ENCODE assay signal across 9 mouse cellular contexts in genomic region chr11:102607686-102608548, GRCm38 (mm10). TPM values are rescaled to one million over a fixed set of nuclear protein-coding genes. Genes with fewer than 3 reads are reported as not detected.
A peak's percentile ranks its signal among the peaks of the same experiment; 100 is the strongest.
DNase-seq lines count a peak whose midpoint lies in the region; ATAC-seq lines count a peak whose summit lies in the region.
"Had no signal": no experiment of that assay in that cellular context is flagged by ENCODE, and none has a peak within 500 bp of the region (broad histone marks: within the 10 kb centered on the region; RNA-seq: fewer than 3 reads in every experiment).

No protein-coding gene starts in this region.

- peak overlapping the region; percentile 99 for H3K27ac ChIP-seq in kidney, embryonic 15.5 days
- H3K27ac ChIP-seq in forebrain, embryonic 11.5 days (ENCODE audit: low read depth, low read length): peak overlapping the region; percentile 53
- H3K27ac ChIP-seq in intestine, embryonic 16.5 days (ENCODE audit: low read length): no peak overlapping the region
- H3K27ac ChIP-seq in neural tube, embryonic 12.5 days: no peak overlapping the region

- H3K4me1 ChIP-seq in kidney, embryonic 15.5 days: peaks cover 69% of the 10 kb centered on the region
- H3K4me1 ChIP-seq in forebrain, embryonic 11.5 days (replicated peaks; ENCODE audit: control insufficient read depth, insufficient read depth, low read length): peaks cover 28% of the 10 kb centered on the region
- H3K4me1 ChIP-seq in intestine, embryonic 16.5 days (ENCODE audit: control insufficient read depth, insufficient read depth, low read length): peaks cover 22% of the 10 kb centered on the region
- peaks cover 52% of the 10 kb centered on the region for H3K4me1 ChIP-seq in neural tube, embryonic 12.5 days

- no peak for ATAC-seq in kidney, embryonic 15.5 days (replicated peaks; ENCODE audit: low FRiP score)
- no peak for ATAC-seq in forebrain, embryonic 11.5 days (replicated peaks; ENCODE audit: low FRiP score)
- no peak for ATAC-seq in intestine, embryonic 16.5 days
- ATAC-seq in neural tube, embryonic 12.5 days (ENCODE audit: low FRiP score, low read depth): no peak
- ATAC-seq in megakaryocyte-erythroid progenitor cell, adult 5-6 weeks (replicated peaks; ENCODE audit: low FRiP score, low TSS enrichment, poor library complexity, severe bottlenecking): no peak

- peak overlapping the region; percentile 76 for H3K9ac ChIP-seq in kidney, embryonic 15.5 days
- H3K9ac ChIP-seq in forebrain, embryonic 11.5 days (ENCODE audit: low read length): peak overlapping the region; percentile 99
- 0 out of 2 replicates have a peak overlapping the region, but pooled peaks have one; percentile 77 for H3K9ac ChIP-seq in intestine, embryonic 16.5 days (ENCODE audit: low read depth, low read length)
- peak overlapping the region; percentile 97 for H3K9ac ChIP-seq in neural tube, embryonic 12.5 days

- 21% methylated on average over 10 of the region's 10 CpGs for WGBS in kidney, embryonic 15.5 days
- WGBS in forebrain, embryonic 11.5 days: 4% methylated on average over 10 of the region's 10 CpGs
- WGBS in intestine, embryonic 16.5 days: 29% methylated on average over 10 of the region's 10 CpGs
- 6% methylated on average over 10 of the region's 10 CpGs for WGBS in neural tube, embryonic 12.5 days

- H3K36me3 ChIP-seq in kidney, embryonic 15.5 days: no peaks in the 10 kb centered on the region
- no peaks in the 10 kb centered on the region for H3K36me3 ChIP-seq in forebrain, embryonic 11.5 days (ENCODE audit: control insufficient read depth, insufficient read depth, low read length)
- no peaks in the 10 kb centered on the region for H3K36me3 ChIP-seq in intestine, embryonic 16.5 days (ENCODE audit: control insufficient read depth, insufficient read depth, low read length)
- no peaks in the 10 kb centered on the region for H3K36me3 ChIP-seq in neural tube, embryonic 12.5 days

- H3K27me3 ChIP-seq in kidney, embryonic 15.5 days: peaks cover 20% of the 10 kb centered on the region
- no peaks in the 10 kb centered on the region for H3K27me3 ChIP-seq in forebrain, embryonic 11.5 days (ENCODE audit: control insufficient read depth, insufficient read depth, low read length)
- peaks cover 9% of the 10 kb centered on the region for H3K27me3 ChIP-seq in intestine, embryonic 16.5 days (replicated peaks; ENCODE audit: control insufficient read depth, insufficient read depth, low read length)
- H3K27me3 ChIP-seq in neural tube, embryonic 12.5 days (replicated peaks): peaks cover 4% of the 10 kb centered on the region; the same call in 1 of the 2 replicates

- H3K4me2 ChIP-seq in kidney, embryonic 15.5 days: peak overlapping the region; percentile 78
- H3K4me2 ChIP-seq in forebrain, embryonic 11.5 days (ENCODE audit: low read depth, low read length, severe bottlenecking): peak overlapping the region; percentile 70
- H3K4me2 ChIP-seq in intestine, embryonic 16.5 days (ENCODE audit: low read depth, low read length): peak overlapping the region; percentile 78
- peak overlapping the region; percentile 88 for H3K4me2 ChIP-seq in neural tube, embryonic 12.5 days (replicated peaks)

- H3K4me3 ChIP-seq in kidney, embryonic 15.5 days (replicated peaks): peak overlapping the region; percentile 77
- H3K4me3 ChIP-seq in forebrain, embryonic 11.5 days (ENCODE audit: low read depth, low read length): peak overlapping the region; percentile 78
- H3K4me3 ChIP-seq in intestine, embryonic 16.5 days (ENCODE audit: low read length): peak overlapping the region; percentile 72
- peak overlapping the region; percentile 90 for H3K4me3 ChIP-seq in neural tube, embryonic 12.5 days

- no peaks in the 10 kb centered on the region for H3K9me3 ChIP-seq in kidney, embryonic 15.5 days (replicated peaks)
- H3K9me3 ChIP-seq in forebrain, embryonic 11.5 days (ENCODE audit: control insufficient read depth, low read length): no peaks in the 10 kb centered on the region
- H3K9me3 ChIP-seq in intestine, embryonic 16.5 days (ENCODE audit: control insufficient read depth, low read length): no peaks in the 10 kb centered on the region
- H3K9me3 ChIP-seq in neural tube, embryonic 12.5 days: no peaks in the 10 kb centered on the region

- no peak for DNase-seq in kidney, postnatal 14 days
- no peak for DNase-seq in forebrain, embryonic 11.5 days (ENCODE audit: low spot score)
- no peak for DNase-seq in layer of hippocampus, postnatal 36 days
- DNase-seq in urinary bladder, adult 2 months (ENCODE audit: low spot score): no peak
- DNase-seq: kidney, adult 8-10 months had no signal

RNA-seq across cellular contexts. Expression of gene Fzd2, which starts 3.7 kb away (rescaled TPM):
- 28.5 and 34.0 TPM in 2 replicates for polyA plus RNA-seq in kidney, embryonic 15.5 days (2015; fragmentation: Nextera tagmentation; extraction: Ambion mirVana)
- polyA plus RNA-seq in forebrain, embryonic 11.5 days (2014; fragmentation: Nextera tagmentation; extraction: Ambion mirVana): 45.2 and 46.3 TPM in 2 replicates
- 9.4 and 9.8 TPM in 2 replicates for polyA plus RNA-seq in intestine, embryonic 16.5 days (2015; fragmentation: Nextera tagmentation; extraction: Ambion mirVana)
- polyA plus RNA-seq in neural tube, embryonic 12.5 days (2016; fragmentation: Nextera tagmentation; extraction: Ambion mirVana): 38.2 and 44.0 TPM in 2 replicates
- total RNA-seq in layer of hippocampus, postnatal 36 days (2021): 1 to 10 TPM; 6.3 to 8.9 TPM
- polyA plus RNA-seq in urinary bladder, adult 2 months (2012; rRNA removed): 53.7 and 54.9 TPM in 2 replicates
- not detected in 2 replicates for total RNA-seq in megakaryocyte-erythroid progenitor cell, adult 5-6 weeks (2014; fragmentation: Nextera tagmentation)
- total RNA-seq in megakaryocyte-erythroid progenitor cell, adult 5-6 weeks (2017): not detected in 2 replicates

RNA-seq across cellular contexts. Expression of gene Gm11627, which starts 28.7 kb away (rescaled TPM):
- polyA plus RNA-seq in kidney, embryonic 15.5 days (2015; fragmentation: Nextera tagmentation; extraction: Ambion mirVana): 8.5 and 8.7 TPM in 2 replicates
- polyA plus RNA-seq in forebrain, embryonic 11.5 days (2014; fragmentation: Nextera tagmentation; extraction: Ambion mirVana): 12.7 and 13.8 TPM in 2 replicates
- 14.9 and 15.8 TPM in 2 replicates for polyA plus RNA-seq in intestine, embryonic 16.5 days (2015; fragmentation: Nextera tagmentation; extraction: Ambion mirVana)
- 5.7 and 7.3 TPM in 2 replicates for polyA plus RNA-seq in neural tube, embryonic 12.5 days (2016; fragmentation: Nextera tagmentation; extraction: Ambion mirVana)
- 1 to 10 TPM in 1 of 2 experiments, under 1 TPM in 1; 0.90 to 3.2 TPM for total RNA-seq in layer of hippocampus, postnatal 36 days (2021)
- 53.0 and 56.5 TPM in 2 replicates for polyA plus RNA-seq in urinary bladder, adult 2 months (2012; rRNA removed)
- total RNA-seq in megakaryocyte-erythroid progenitor cell, adult 5-6 weeks (2014; fragmentation: Nextera tagmentation): not detected in 2 replicates
- not detected in 2 replicates for total RNA-seq in megakaryocyte-erythroid progenitor cell, adult 5-6 weeks (2017)

RNA-seq across cellular contexts. Expression of gene Gpatch8, which starts 51.7 kb away (rescaled TPM):
- 57.4 and 62.1 TPM in 2 replicates for polyA plus RNA-seq in kidney, embryonic 15.5 days (2015; fragmentation: Nextera tagmentation; extraction: Ambion mirVana)
- polyA plus RNA-seq in forebrain, embryonic 11.5 days (2014; fragmentation: Nextera tagmentation; extraction: Ambion mirVana): 52.4 and 54.5 TPM in 2 replicates
- 31.7 and 34.5 TPM in 2 replicates for polyA plus RNA-seq in intestine, embryonic 16.5 days (2015; fragmentation: Nextera tagmentation; extraction: Ambion mirVana)
- polyA plus RNA-seq in neural tube, embryonic 12.5 days (2016; fragmentation: Nextera tagmentation; extraction: Ambion mirVana): 69.0 and 71.0 TPM in 2 replicates
- 10 to 100 TPM; 44.1 to 58.6 TPM for total RNA-seq in layer of hippocampus, postnatal 36 days (2021)
- 17.5 and 23.9 TPM in 2 replicates for polyA plus RNA-seq in urinary bladder, adult 2 months (2012; rRNA removed)
- total RNA-seq in megakaryocyte-erythroid progenitor cell, adult 5-6 weeks (2014; fragmentation: Nextera tagmentation): 44.9 and 47.2 TPM in 2 replicates
- total RNA-seq in megakaryocyte-erythroid progenitor cell, adult 5-6 weeks (2017): 34.3 and 38.2 TPM in 2 replicates

RNA-seq across cellular contexts. Expression of gene Meioc, which starts 55.6 kb away (rescaled TPM):
- polyA plus RNA-seq in kidney, embryonic 15.5 days (2015; fragmentation: Nextera tagmentation; extraction: Ambion mirVana): 0.49 and 0.50 TPM in 2 replicates
- 0.15 and 0.24 TPM in 2 replicates for polyA plus RNA-seq in forebrain, embryonic 11.5 days (2014; fragmentation: Nextera tagmentation; extraction: Ambion mirVana)
- polyA plus RNA-seq in intestine, embryonic 16.5 days (2015; fragmentation: Nextera tagmentation; extraction: Ambion mirVana): 0.24 and 0.65 TPM in 2 replicates
- polyA plus RNA-seq in neural tube, embryonic 12.5 days (2016; fragmentation: Nextera tagmentation; extraction: Ambion mirVana): 0.58 and 0.60 TPM in 2 replicates
- total RNA-seq in layer of hippocampus, postnatal 36 days (2021): not detected
- 0.04 and 0.09 TPM in 2 replicates for polyA plus RNA-seq in urinary bladder, adult 2 months (2012; rRNA removed)
- total RNA-seq in megakaryocyte-erythroid progenitor cell, adult 5-6 weeks (2014; fragmentation: Nextera tagmentation): not detected in 2 replicates
- not detected in 2 replicates for total RNA-seq in megakaryocyte-erythroid progenitor cell, adult 5-6 weeks (2017)

Comparison
In these comparisons a context has a peak if more than half of its experiments do, and no peak if none do; other contexts are left out.
1. H3K27ac ChIP-seq: peak in kidney, embryonic 15.5 days (single experiment) and forebrain, embryonic 11.5 days (single experiment); none in intestine, embryonic 16.5 days (single experiment) and neural tube, embryonic 12.5 days (single experiment).
2. Peak in every context shown above with its lines, with median percentiles within 50 percentile points of each other: H3K4me2 ChIP-seq, H3K4me3 ChIP-seq and H3K9ac ChIP-seq.